Mouse (Mus musculus) brain, adult 2 months (tissue): Measurements from ENCODE around the gene Sema3b.
"Not testable (repeated sequence)": the region's sequence is repeated elsewhere in the genome, so short reads cannot be mapped to it uniquely, and the experiment has no call there.

Experiments used
- DNase-seq: peaks from one replicate; pipeline ENCODE4 v3.0.0; 2011; ENCODE audit warnings: low read depth, low spot score

Sema3b gene

GRCm38 (mm10) chr9:107590058-107590772 is 18.8 kb downstream of the Sema3b start:
- DNase-seq, result no peak

GRCm38 (mm10) chr9:107587833-107588639 is 21.0 kb downstream of the Sema3b start:
- DNase-seq, result peak; percentile 51

GRCm38 (mm10) chr9:107586974-107587832 is 21.8 kb downstream of the Sema3b start, which contains the start of gene Ifrd2:
Ifrd2 (plus strand) TSS chr9:107587642.
- peak; percentile 100 for DNase-seq

GRCm38 (mm10) chr9:107586504-107586903 is 22.5 kb downstream of the Sema3b start:
- no peak for DNase-seq

GRCm38 (mm10) chr9:107583174-107583573 is 25.9 kb downstream of the Sema3b start:
- no peak for DNase-seq

GRCm38 (mm10) chr9:107582509-107583062 is 26.4 kb downstream of the Sema3b start:
- no peak for DNase-seq

GRCm38 (mm10) chr9:107581584-107581983 is 27.4 kb downstream of the Sema3b start:
- DNase-seq, result no peak

- DNase-seq, result peak; percentile 98
These were observed 28.3 kb downstream of the Sema3b start, which contains the start of gene Hyal3 for GRCm38 (mm10) chr9:107580501-107581317. Hyal3 (plus strand) TSS chr9:107580818.

- DNase-seq, result peak; percentile 92
These were observed 29.8 kb downstream of the Sema3b start for GRCm38 (mm10) chr9:107579023-107579900.

- DNase-seq, result no peak
These were observed 30.4 kb downstream of the Sema3b start, which contains the start of gene Naa80 for GRCm38 (mm10) chr9:107578587-107578986. Naa80 (plus strand) TSS chr9:107578887.

GRCm38 (mm10) chr9:107577871-107578270 is 31.2 kb downstream of the Sema3b start:
- no peak for DNase-seq

GRCm38 (mm10) chr9:107576357-107577107 is 32.5 kb downstream of the Sema3b start, which contains the start of gene Hyal1:
Hyal1 (plus strand) TSS chr9:107576927.
- DNase-seq, result peak; percentile 67

GRCm38 (mm10) chr9:107575579-107576356 is 33.3 kb downstream of the Sema3b start:
- peak; percentile 53 for DNase-seq

GRCm38 (mm10) chr9:107573774-107574173 is 35.3 kb downstream of the Sema3b start:
- not testable (repeated sequence) for DNase-seq

GRCm38 (mm10) chr9:107572327-107572662 is 36.7 kb downstream of the Sema3b start:
- DNase-seq, result no peak

GRCm38 (mm10) chr9:107571534-107572326 is 37.3 kb downstream of the Sema3b start:
- DNase-seq, result no peak

GRCm38 (mm10) chr9:107570845-107571244 is 38.2 kb downstream of the Sema3b start:
- no peak for DNase-seq
